Mouse (Mus musculus): ENCODE measurements around the gene Scgb1b27.
"Not testable (repeated sequence)": the region's sequence is repeated elsewhere in the genome, so short reads cannot be mapped to it uniquely, and the experiment has no call there.

Gene Scgb1b27

GRCm38 (mm10) chr7:34021183-34021582 lies at the start of gene Scgb1b27:
TSS of gene Scgb1b27 (plus strand) at chr7:34021483.
- not testable (repeated sequence) for DNase-seq (ENCODE audit: low spot score)

DNA sequence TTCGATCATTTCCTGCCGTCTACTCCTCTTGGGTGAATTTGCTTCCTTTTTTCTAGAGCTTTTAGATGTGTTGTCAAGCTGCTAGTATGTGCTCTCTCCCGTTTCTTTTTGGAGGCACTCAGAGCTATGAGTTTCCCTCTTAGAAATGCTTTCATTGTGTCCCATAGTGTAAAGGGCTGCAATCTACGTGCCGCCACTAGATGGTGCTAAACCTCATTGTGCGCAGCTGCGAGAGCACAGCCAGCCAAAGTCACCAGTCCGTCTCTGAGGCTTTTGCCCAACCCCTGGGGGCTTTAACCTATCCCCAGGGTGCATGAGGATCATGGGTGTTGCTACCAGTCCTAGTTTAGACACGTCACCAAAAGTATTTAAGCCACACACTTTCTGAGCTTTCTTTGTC lies 39.0 kb upstream of the Scgb1b27 start:
- peak; percentile 31 for DNase-seq (ENCODE audit: low spot score)

DNA sequence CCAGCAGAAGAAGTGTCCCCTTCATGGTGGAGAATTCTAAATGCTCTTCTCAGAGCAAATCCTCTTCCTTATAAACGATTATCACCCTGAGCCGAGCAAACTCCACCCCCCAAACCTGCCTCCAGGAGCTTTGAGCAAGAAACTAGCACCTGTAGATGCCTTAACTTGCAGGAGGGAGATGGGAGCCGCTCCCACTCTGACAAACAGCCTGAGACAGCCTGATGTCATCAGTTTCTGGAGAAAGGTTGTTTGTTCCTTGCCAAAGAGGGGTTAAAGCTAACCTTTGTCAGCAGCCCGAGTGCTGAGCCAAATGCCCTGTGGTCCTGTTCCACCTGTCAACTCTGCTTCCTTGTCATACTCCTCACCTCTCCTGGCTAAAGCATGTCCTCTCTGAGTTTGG lies 7.4 kb upstream of the Scgb1b27 start, which contains the start of gene Scgb2b27:
Gene Scgb2b27, minus strand, starts transcription at position 101 of the 400 bp plus-strand sequence.
- DNase-seq (ENCODE audit: low spot score), result no peak

- DNase-seq (ENCODE audit: low spot score), result no peak
Observed at GRCm38 (mm10) chr7:34025641-34026040, 4.4 kb downstream of the Scgb1b27 start.

GRCm38 (mm10) chr7:34027202-34027601 lies 5.9 kb downstream of the Scgb1b27 start:
- peak; percentile 14 for DNase-seq (ENCODE audit: low spot score)

DNA sequence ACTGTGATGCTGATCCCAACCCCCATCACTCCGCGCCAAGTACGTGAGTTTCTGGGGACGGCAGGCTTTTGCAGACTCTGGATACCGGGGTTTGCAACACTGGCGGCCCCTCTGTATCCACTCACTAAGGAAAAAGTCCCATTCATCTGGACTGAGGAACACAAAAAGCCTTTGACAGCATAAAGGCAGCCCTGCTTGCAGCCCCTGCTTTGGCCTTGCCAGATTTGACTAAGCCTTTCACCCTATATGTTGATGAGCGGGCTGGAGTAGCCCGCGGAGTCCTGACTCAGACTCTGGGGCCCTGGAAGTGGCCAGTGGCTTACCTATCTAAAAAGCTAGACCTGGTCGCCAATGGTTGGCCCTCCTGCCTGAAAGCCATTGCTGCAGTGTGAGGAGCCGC lies 8.7 kb downstream of the Scgb1b27 start:
- no peak for DNase-seq (ENCODE audit: low spot score)

- DNase-seq (ENCODE audit: low spot score), result not testable (repeated sequence)
Observed at GRCm38 (mm10) chr7:34034579-34034978, 13.3 kb downstream of the Scgb1b27 start.

DNA sequence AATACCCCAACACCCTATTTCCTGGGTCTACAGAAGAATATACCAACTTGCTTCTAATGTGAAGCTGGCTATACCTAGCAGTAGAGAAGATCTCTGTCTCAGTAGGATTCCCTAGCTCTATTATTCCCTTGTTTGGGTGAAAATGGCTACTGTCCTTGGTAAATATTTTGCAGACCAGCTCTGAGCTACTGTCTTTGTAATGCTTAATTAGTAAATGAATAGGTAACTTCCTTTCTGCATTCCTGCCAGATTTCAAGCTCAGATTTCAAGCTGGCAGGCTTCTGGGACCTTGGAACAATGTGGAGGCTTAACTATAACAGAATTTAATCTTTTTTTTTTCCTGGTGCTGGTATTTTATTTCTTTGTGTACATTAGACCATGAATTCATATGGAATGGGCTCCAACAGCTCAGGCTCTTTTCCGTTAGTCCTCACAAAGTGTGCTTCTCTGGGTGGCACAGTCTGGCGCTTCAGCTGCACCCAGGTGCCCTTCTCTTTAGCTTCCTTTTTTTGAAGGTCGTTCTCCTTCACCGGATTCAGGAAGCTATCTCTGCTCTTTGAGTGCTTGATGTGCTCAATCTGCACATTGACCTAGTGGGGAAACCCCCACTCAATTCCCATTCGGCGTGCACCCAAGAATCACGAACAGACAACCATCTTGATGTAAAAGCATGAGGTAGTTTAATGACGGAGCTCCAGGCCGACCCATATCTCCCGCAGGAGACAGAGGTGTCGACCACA lies 15.0 kb downstream of the Scgb1b27 start:
- not testable (repeated sequence) for DNase-seq (ENCODE audit: low spot score)

- DNase-seq (ENCODE audit: low spot score), result not testable (repeated sequence)
Observed at GRCm38 (mm10) chr7:34068132-34068531, 46.8 kb downstream of the Scgb1b27 start.

Measured in adipocyte (in vitro differentiated cells).